Mouse (Mus musculus): ENCODE measurements around the gene Cyp27a1.

- TF ChIP-seq POLR2A (IDR thresholded peaks at IDR 0.05; ENCODE audit: borderline replicate concordance, extremely low read depth, insufficient read depth, insufficient read length, poor library complexity, severe bottlenecking) (no peak), CTCF (IDR thresholded peaks at IDR 0.05; ENCODE audit: borderline replicate concordance, extremely low read depth, insufficient read depth, insufficient read length) (no peak)
Observed at GRCm38 (mm10) chr1:74747335-74747734, 34.0 kb downstream of the Cyp27a1 start.
